ENCODE assay signal across 8 mouse cellular contexts in the genomic region with DNA sequence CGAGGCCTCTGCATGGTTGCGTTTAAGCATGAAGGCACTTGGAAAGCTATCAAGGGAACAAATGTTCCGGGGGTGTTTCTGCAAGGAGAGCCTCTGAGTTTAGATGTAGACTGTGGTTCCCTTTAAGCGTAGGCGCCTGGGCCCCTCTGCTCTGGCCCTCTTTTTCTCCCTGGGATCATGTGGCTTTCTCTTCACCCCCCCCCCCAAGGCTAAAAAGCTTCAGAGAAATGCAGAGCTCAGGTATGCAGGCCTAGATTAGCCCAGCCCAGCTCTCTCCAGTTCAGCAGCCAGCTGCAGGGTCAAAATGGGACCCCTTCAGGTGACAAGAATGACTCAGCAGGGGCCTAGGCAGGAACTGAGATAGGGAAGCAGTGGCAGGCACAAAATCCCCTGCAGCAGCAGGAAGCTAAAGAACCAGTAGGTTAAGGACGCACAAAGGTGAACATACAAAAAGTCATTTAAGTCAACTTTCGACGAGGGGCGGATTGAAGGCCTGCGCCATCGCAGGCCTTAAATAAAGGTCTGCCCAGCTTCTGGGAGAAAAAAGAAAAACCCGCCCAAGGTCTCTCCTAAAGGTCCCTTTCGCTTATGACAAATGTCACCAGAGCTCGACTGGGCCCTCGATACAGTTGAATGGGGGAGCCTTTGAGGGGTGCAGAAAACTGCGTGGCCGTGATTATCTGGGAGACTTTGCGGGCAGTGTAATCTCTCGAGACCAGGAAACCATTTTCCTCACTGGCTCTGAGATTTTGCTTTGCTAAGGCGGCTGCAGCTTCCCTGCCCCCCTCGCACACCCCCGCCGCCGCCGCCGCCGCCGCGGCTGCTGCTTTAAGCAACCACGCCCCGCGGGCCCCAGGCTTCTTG. TPM values are rescaled to one million over a fixed set of nuclear protein-coding genes. Genes with fewer than 3 reads are reported as not detected.
A peak's percentile ranks its signal among the peaks of the same experiment; 100 is the strongest.
DNase-seq lines count a peak whose midpoint lies in the region; ATAC-seq and TF ChIP-seq lines count a peak whose summit lies in the region.

No protein-coding gene starts in this region.

- H3K27ac ChIP-seq in MEL (ENCODE audit: control insufficient read depth, low read depth, low read length), result peak overlapping the region; percentile 91
- peak overlapping the region; percentile 91 for H3K27ac ChIP-seq in embryonic facial prominence, embryonic 15.5 days (replicated peaks)
- H3K27ac ChIP-seq in hindbrain, embryonic 10.5 days, result peak overlapping the region; percentile 92
- H3K27ac ChIP-seq in lung, postnatal 0 days (ENCODE audit: low read length), result peak overlapping the region; percentile 88
- peak overlapping the region; percentile 85 for H3K27ac ChIP-seq in small intestine, adult 2 months (ENCODE audit: insufficient read depth, low read depth, low read length)

- no peak for TF ChIP-seq RAD21 in MEL (IDR thresholded peaks at IDR 0.05; ENCODE audit: low read depth, low read length)

- TF ChIP-seq EP300 in MEL (IDR thresholded peaks at IDR 0.05; ENCODE audit: low read depth in 1 of 2, low read length in 2 of 2), result peak; percentile 49 to 60
- no peak for TF ChIP-seq EP300 in lung, postnatal 0 days (IDR thresholded peaks at IDR 0.05)

- no peaks in the 10 kb centered on the region for H3K27me3 ChIP-seq in MEL (ENCODE audit: control insufficient read depth in 1 of 2, insufficient read depth in 2 of 2, low read length in 2 of 2)
- no peaks in the 10 kb centered on the region for H3K27me3 ChIP-seq in embryonic facial prominence, embryonic 15.5 days
- peaks cover 4% of the 10 kb centered on the region; the same call in 1 of the 2 replicates for H3K27me3 ChIP-seq in hindbrain, embryonic 10.5 days (ENCODE audit: insufficient read depth, poor library complexity, severe bottlenecking)
- no peaks in the 10 kb centered on the region for H3K27me3 ChIP-seq in lung, postnatal 0 days (replicated peaks; ENCODE audit: insufficient read depth, low read length)
- no peaks in the 10 kb centered on the region for H3K27me3 ChIP-seq in small intestine, adult 2 months (ENCODE audit: control insufficient read depth, insufficient read depth, low read length)

- no peak for ATAC-seq in embryonic facial prominence, embryonic 15.5 days (ENCODE audit: insufficient number of reproducible peaks, low FRiP score, low TSS enrichment, low read depth)
- ATAC-seq in lung, postnatal 0 days, result no peak

- H3K9me3 ChIP-seq in MEL (replicated peaks; ENCODE audit: insufficient read depth, low read length), result no peaks in the 10 kb centered on the region
- H3K9me3 ChIP-seq in embryonic facial prominence, embryonic 15.5 days (replicated peaks), result no peaks in the 10 kb centered on the region
- H3K9me3 ChIP-seq in hindbrain, embryonic 10.5 days, result peaks cover 7% of the 10 kb centered on the region; the same call in 1 of the 2 replicates
- H3K9me3 ChIP-seq in lung, postnatal 0 days (ENCODE audit: low read length), result no peaks in the 10 kb centered on the region

- H3K79me2 ChIP-seq in MEL (ENCODE audit: control insufficient read depth, insufficient read depth, low read length, poor library complexity), result peaks cover 36% of the 10 kb centered on the region

- H3K36me3 ChIP-seq in MEL (ENCODE audit: control insufficient read depth in 1 of 2, insufficient read depth in 2 of 2, low read length in 2 of 2), result peaks cover 15 to 25% of the 10 kb centered on the region in 2 experiments
- no peaks in the 10 kb centered on the region for H3K36me3 ChIP-seq in embryonic facial prominence, embryonic 15.5 days
- peaks cover 14% of the 10 kb centered on the region for H3K36me3 ChIP-seq in hindbrain, embryonic 10.5 days
- no peaks in the 10 kb centered on the region for H3K36me3 ChIP-seq in lung, postnatal 0 days (ENCODE audit: insufficient read depth, low read length)
- H3K36me3 ChIP-seq in small intestine, adult 2 months (ENCODE audit: control insufficient read depth, insufficient read depth, low read length), result no peaks in the 10 kb centered on the region

- peaks cover 2 to 6% of the 10 kb centered on the region in 2 experiments for H3K4me1 ChIP-seq in MEL (ENCODE audit: control insufficient read depth in 1 of 2, insufficient read depth in 2 of 2, low read length in 2 of 2)
- peaks cover 4% of the 10 kb centered on the region; the same call in 1 of the 2 replicates for H3K4me1 ChIP-seq in embryonic facial prominence, embryonic 15.5 days
- peaks cover 8% of the 10 kb centered on the region for H3K4me1 ChIP-seq in hindbrain, embryonic 10.5 days (replicated peaks)
- H3K4me1 ChIP-seq in lung, postnatal 0 days (ENCODE audit: insufficient read depth, low read depth, low read length), result no peaks in the 10 kb centered on the region
- peaks cover 5% of the 10 kb centered on the region; the same call in 1 of the 2 replicates for H3K4me1 ChIP-seq in small intestine, adult 2 months (ENCODE audit: control insufficient read depth, insufficient read depth, insufficient read length, low read length)

- WGBS in embryonic facial prominence, embryonic 15.5 days, result 26% methylated on average over 32 of the region's 32 CpGs
- whole genome bisulfite sequencing in hindbrain, embryonic 10.5 days, result 25% methylated on average over 32 of the region's 32 CpGs
- 17% methylated on average over 19 of the region's 32 CpGs for WGBS in lung, postnatal 0 days
- WGBS in small intestine, adult 2 months, result 14% methylated on average over 32 of the region's 32 CpGs

- no peak for TF ChIP-seq CTCF in MEL (IDR thresholded peaks at IDR 0.05 in 2 of 3, conservative IDR thresholded peaks at IDR 0.05 in 1 of 3; ENCODE audit: control insufficient read depth in 1 of 3, insufficient read depth in 1 of 3, low read depth in 2 of 3, low read length in 3 of 3, poor library complexity in 1 of 3, severe bottlenecking in 1 of 3)
- TF ChIP-seq CTCF in lung, postnatal 0 days (IDR thresholded peaks at IDR 0.05), result no peak
- TF ChIP-seq CTCF in small intestine, adult 2 months (IDR thresholded peaks at IDR 0.05; ENCODE audit: extremely low read depth, insufficient read length, insufficient replicate concordance, low read depth, low read length), result no peak

- H3K4me3 ChIP-seq in MEL (ENCODE audit: control insufficient read depth in 1 of 2, insufficient read depth in 1 of 2, low read depth in 2 of 2, low read length in 2 of 2), result peak overlapping the region; percentile 56 to 57
- H3K4me3 ChIP-seq in embryonic facial prominence, embryonic 15.5 days (replicated peaks), result peak overlapping the region; percentile 66
- peak overlapping the region; percentile 70 for H3K4me3 ChIP-seq in hindbrain, embryonic 10.5 days
- peak overlapping the region; percentile 32 for H3K4me3 ChIP-seq in lung, postnatal 0 days (ENCODE audit: low read depth, low read length)
- peak overlapping the region; percentile 71 for H3K4me3 ChIP-seq in small intestine, adult 2 months (ENCODE audit: low read depth, low read length)

- H3K9ac ChIP-seq in MEL (ENCODE audit: control insufficient read depth, low read depth, low read length, poor library complexity, severe bottlenecking), result peak overlapping the region; percentile 70
- no peak overlapping the region for H3K9ac ChIP-seq in embryonic facial prominence, embryonic 15.5 days
- H3K9ac ChIP-seq in lung, postnatal 0 days (replicated peaks; ENCODE audit: low read depth), result 0 out of 2 replicates have a peak overlapping the region, but pooled peaks have one; percentile 19

- TF ChIP-seq POLR2A in MEL (IDR thresholded peaks at IDR 0.05; ENCODE audit: control insufficient read depth in 1 of 2, insufficient read depth in 1 of 2, low read depth in 1 of 2, low read length in 2 of 2, poor library complexity in 1 of 2), result peak; percentile 0 to 62; a peak in 2 of 4 replicates
- no peak for TF ChIP-seq POLR2A in small intestine, adult 2 months (IDR thresholded peaks at IDR 0.05; ENCODE audit: low read depth, low read length)

- peak overlapping the region; percentile 43 for H3K4me2 ChIP-seq in embryonic facial prominence, embryonic 15.5 days (replicated peaks)
- peak overlapping the region; percentile 48 for H3K4me2 ChIP-seq in lung, postnatal 0 days (replicated peaks; ENCODE audit: low read depth, low read length)

- peak; percentile 50 to 51 for DNase-seq in B cell, adult 2 months
- DNase-seq in MEL (ENCODE audit: low read depth, low spot score) (peak; percentile 83), adipocyte (ENCODE audit: low spot score) (no peak)
- peak; percentile 33 for DNase-seq in hindbrain, embryonic 10.5 days (ENCODE audit: low spot score)
- peak; percentile 8 to 46 for DNase-seq in layer of hippocampus, postnatal 14 days (ENCODE audit: low spot score in 2 of 2)
- DNase-seq in lung, postnatal 0 days (ENCODE audit: low spot score), result peak; percentile 50

TF ChIP-seq in MEL, 35 proteins besides CTCF, POLR2A, EP300 and RAD21 (continues in another document):
- peak; percentile 88 for TF ChIP-seq GABPA (IDR thresholded peaks at IDR 0.05; ENCODE audit: low read depth, low read length)
- peak; percentile 50 for TF ChIP-seq ELF1 (IDR thresholded peaks at IDR 0.05; ENCODE audit: low read depth, low read length)
- peak; percentile 64; the same call in 1 of the 2 replicates for TF ChIP-seq CHD1 (IDR thresholded peaks at IDR 0.05; ENCODE audit: low read depth, low read length)
- TF ChIP-seq MAX (IDR thresholded peaks at IDR 0.05; ENCODE audit: low read length), result peak; percentile 11; the same call in 1 of the 2 replicates
- TF ChIP-seq NELFE (IDR thresholded peaks at IDR 0.05; ENCODE audit: low read depth, low read length), result peak; percentile 40
- peak; percentile 44; the same call in 1 of the 2 replicates for TF ChIP-seq USF1 (IDR thresholded peaks at IDR 0.05; ENCODE audit: low read depth, low read length)
- peak; percentile 48; the same call in 1 of the 2 replicates for TF ChIP-seq KAT2A (conservative IDR thresholded peaks at IDR 0.05; ENCODE audit: low read depth, low read length)
- TF ChIP-seq ETS1 (IDR thresholded peaks at IDR 0.05; ENCODE audit: low read depth, low read length), result peak; percentile 83
- TF ChIP-seq TBP (IDR thresholded peaks at IDR 0.05; ENCODE audit: low read depth, low read length), result peak; percentile 72
- peak; percentile 28; the same call in 1 of the 2 replicates for TF ChIP-seq MYC (IDR thresholded peaks at IDR 0.05; ENCODE audit: low read depth, low read length)
- TF ChIP-seq SIN3A (IDR thresholded peaks at IDR 0.05; ENCODE audit: low read length), result peak; percentile 7
- no peak for TF ChIP-seq POLR2AphosphoS2 (IDR thresholded peaks at IDR 0.05; ENCODE audit: low read length)
- TF ChIP-seq MYB (IDR thresholded peaks at IDR 0.05; ENCODE audit: low read depth, low read length), result no peak
- TF ChIP-seq RCOR1 (IDR thresholded peaks at IDR 0.05; ENCODE audit: low read depth, low read length), result peak; percentile 93

RNA-seq across cellular contexts. Expression of a gene that starts 0.7 kb away (rescaled TPM):
- 377 and 416 TPM in 2 replicates for total RNA-seq in MEL (2012; rRNA removed)
- polyA plus RNA-seq in MEL (2012; ENCODE audit: insufficient read depth in 1 of 2, insufficient read length in 2 of 2, low read depth in 1 of 2, low replicate concordance in 2 of 2, missing spikeins in 1 of 2), result 100 to 1,000 TPM; 217 to 558 TPM
- polyA plus RNA-seq in embryonic facial prominence, embryonic 15.5 days (2015; fragmentation: Nextera tagmentation; extraction: Ambion mirVana), result 425 and 436 TPM in 2 replicates
- polyA plus RNA-seq in hindbrain, embryonic 10.5 days (2016; fragmentation: Nextera tagmentation; extraction: Ambion mirVana), result 305 and 387 TPM in 2 replicates
- total RNA-seq in layer of hippocampus, postnatal 14 days (2021), result 100 to 1,000 TPM; 150 to 153 TPM
- polyA plus RNA-seq in lung, postnatal 0 days (2015; fragmentation: Nextera tagmentation; extraction: Ambion mirVana), result 193 and 201 TPM in 2 replicates
- 11.0 and 20.1 TPM in 2 replicates for polyA plus RNA-seq in small intestine, adult 2 months (2012; rRNA removed)
